Mouse (Mus musculus): Measurements from ENCODE around the gene Tsg101. TPM values are rescaled to one million over a fixed set of nuclear protein-coding genes. Genes with fewer than 3 reads are reported as not detected.
"Not testable (repeated sequence)": the region's sequence is repeated elsewhere in the genome, so short reads cannot be mapped to it uniquely, and the experiment has no call there.

Gene Tsg101
- polyA plus RNA-seq, 1 experiment from 2014 or later: 165 TPM

- no peak for ATAC-seq (ENCODE audit: low read depth)
- WGBS: 80% methylated on average over 3 of the region's 3 CpGs
These were observed 36.5 kb downstream of the Tsg101 start for GRCm38 (mm10) chr7:46883304-46883703.

GRCm38 (mm10) chr7:46881941-46882340, 37.8 kb downstream of the Tsg101 start:
- 79% methylated on average over 6 of the region's 8 CpGs for WGBS
- H3K9me3 ChIP-seq (ENCODE audit: control insufficient read depth, low read length); H3K27me3 ChIP-seq (ENCODE audit: control insufficient read depth, insufficient read depth, low read depth, low read length); H3K27ac ChIP-seq (ENCODE audit: low read length); H3K4me3 ChIP-seq (ENCODE audit: low read length); H3K4me2 ChIP-seq (ENCODE audit: low read depth, low read length); ATAC-seq (ENCODE audit: low read depth); H3K36me3 ChIP-seq (ENCODE audit: control insufficient read depth, insufficient read depth, low read length); H3K9ac ChIP-seq (ENCODE audit: low read length); H3K4me1 ChIP-seq (replicated peaks; ENCODE audit: control insufficient read depth, insufficient read depth, low read length): not testable (repeated sequence)

More at GRCm38 (mm10) chr7:46883304-46883703, 36.5 kb downstream of the Tsg101 start:
- no peak overlapping the region for H3K4me3 ChIP-seq (ENCODE audit: low read length)
- H3K9me3 ChIP-seq (ENCODE audit: control insufficient read depth, low read length): no peaks in the 10 kb centered on the region
- no peaks in the 10 kb centered on the region for H3K4me1 ChIP-seq (replicated peaks; ENCODE audit: control insufficient read depth, insufficient read depth, low read length)
- peaks cover 17% of the 10 kb centered on the region for H3K36me3 ChIP-seq (ENCODE audit: control insufficient read depth, insufficient read depth, low read length)
- no peaks in the 10 kb centered on the region for H3K27me3 ChIP-seq (ENCODE audit: control insufficient read depth, insufficient read depth, low read depth, low read length)
- no peak overlapping the region for H3K27ac ChIP-seq (ENCODE audit: low read length)
- no peak overlapping the region for H3K9ac ChIP-seq (ENCODE audit: low read length)
- no peak overlapping the region for H3K4me2 ChIP-seq (ENCODE audit: low read depth, low read length)

GRCm38 (mm10) chr7:46880992-46881391, 38.8 kb downstream of the Tsg101 start:
- ATAC-seq (ENCODE audit: low read depth): no peak
- Histone ChIP-seq H3K9me3 (ENCODE audit: control insufficient read depth, low read length) (no peaks in the 10 kb centered on the region), H3K27ac (ENCODE audit: low read length) (no peak overlapping the region), H3K36me3 (ENCODE audit: control insufficient read depth, insufficient read depth, low read length) (peaks cover 4% of the 10 kb centered on the region; the same call in 1 of the 2 replicates), H3K4me2 (ENCODE audit: low read depth, low read length) (no peak overlapping the region), H3K4me3 (ENCODE audit: low read length) (no peak overlapping the region), H3K27me3 (ENCODE audit: control insufficient read depth, insufficient read depth, low read depth, low read length) (no peaks in the 10 kb centered on the region), H3K9ac (ENCODE audit: low read length) (no peak overlapping the region), H3K4me1 (replicated peaks; ENCODE audit: control insufficient read depth, insufficient read depth, low read length) (no peaks in the 10 kb centered on the region)
- WGBS: 93% methylated on average over 2 of the region's 2 CpGs

GRCm38 (mm10) chr7:46879851-46880250, 39.9 kb downstream of the Tsg101 start:
- Histone ChIP-seq H3K36me3 (ENCODE audit: control insufficient read depth, insufficient read depth, low read length) (no peaks in the 10 kb centered on the region; the same call in 1 of the 2 replicates), H3K9ac (ENCODE audit: low read length) (no peak overlapping the region), H3K4me3 (ENCODE audit: low read length) (no peak overlapping the region), H3K4me2 (ENCODE audit: low read depth, low read length) (no peak overlapping the region), H3K9me3 (ENCODE audit: control insufficient read depth, low read length) (no peaks in the 10 kb centered on the region), H3K4me1 (replicated peaks; ENCODE audit: control insufficient read depth, insufficient read depth, low read length) (no peaks in the 10 kb centered on the region), H3K27me3 (ENCODE audit: control insufficient read depth, insufficient read depth, low read depth, low read length) (no peaks in the 10 kb centered on the region), H3K27ac (ENCODE audit: low read length) (no peak overlapping the region)
- ATAC-seq (ENCODE audit: low read depth): no peak
- 90% methylated on average over 5 of the region's 5 CpGs for WGBS

- ATAC-seq (ENCODE audit: low read depth): no peak
These were observed 42.5 kb downstream of the Tsg101 start for GRCm38 (mm10) chr7:46877255-46877654.

GRCm38 (mm10) chr7:46876841-46877240, 42.9 kb downstream of the Tsg101 start:
- H3K27ac ChIP-seq (ENCODE audit: low read length): no peak overlapping the region
- no peak overlapping the region for H3K9ac ChIP-seq (ENCODE audit: low read length)
- no peak overlapping the region for H3K4me3 ChIP-seq (ENCODE audit: low read length)
- no peaks in the 10 kb centered on the region for H3K27me3 ChIP-seq (ENCODE audit: control insufficient read depth, insufficient read depth, low read depth, low read length)
- 71% methylated on average over 4 of the region's 4 CpGs for WGBS
- H3K4me2 ChIP-seq (ENCODE audit: low read depth, low read length): no peak overlapping the region
- no peaks in the 10 kb centered on the region for H3K9me3 ChIP-seq (ENCODE audit: control insufficient read depth, low read length)
- no peaks in the 10 kb centered on the region for H3K4me1 ChIP-seq (replicated peaks; ENCODE audit: control insufficient read depth, insufficient read depth, low read length)
- no peak for ATAC-seq (ENCODE audit: low read depth)
- H3K36me3 ChIP-seq (ENCODE audit: control insufficient read depth, insufficient read depth, low read length): no peaks in the 10 kb centered on the region

More at GRCm38 (mm10) chr7:46877255-46877654, 42.5 kb downstream of the Tsg101 start:
- Histone ChIP-seq H3K4me3 (ENCODE audit: low read length) (no peak overlapping the region), H3K27ac (ENCODE audit: low read length) (no peak overlapping the region), H3K9ac (ENCODE audit: low read length) (no peak overlapping the region), H3K9me3 (ENCODE audit: control insufficient read depth, low read length) (no peaks in the 10 kb centered on the region), H3K27me3 (ENCODE audit: control insufficient read depth, insufficient read depth, low read depth, low read length) (no peaks in the 10 kb centered on the region), H3K4me2 (ENCODE audit: low read depth, low read length) (no peak overlapping the region), H3K4me1 (replicated peaks; ENCODE audit: control insufficient read depth, insufficient read depth, low read length) (no peaks in the 10 kb centered on the region), H3K36me3 (ENCODE audit: control insufficient read depth, insufficient read depth, low read length) (no peaks in the 10 kb centered on the region)
- 79% methylated on average over 6 of the region's 6 CpGs for WGBS

- no peak overlapping the region for H3K4me2 ChIP-seq (ENCODE audit: low read depth, low read length)
- H3K27me3 ChIP-seq (ENCODE audit: control insufficient read depth, insufficient read depth, low read depth, low read length): no peaks in the 10 kb centered on the region
- H3K27ac ChIP-seq (ENCODE audit: low read length): no peak overlapping the region
- H3K4me1 ChIP-seq (replicated peaks; ENCODE audit: control insufficient read depth, insufficient read depth, low read length): no peaks in the 10 kb centered on the region
- ATAC-seq (ENCODE audit: low read depth): no peak
- H3K4me3 ChIP-seq (ENCODE audit: low read length): no peak overlapping the region
- no peaks in the 10 kb centered on the region for H3K36me3 ChIP-seq (ENCODE audit: control insufficient read depth, insufficient read depth, low read length)
- no peak overlapping the region for H3K9ac ChIP-seq (ENCODE audit: low read length)
- WGBS: 69% methylated on average over 4 of the region's 4 CpGs
- H3K9me3 ChIP-seq (ENCODE audit: control insufficient read depth, low read length): no peaks in the 10 kb centered on the region
These were observed 47.8 kb downstream of the Tsg101 start for GRCm38 (mm10) chr7:46871988-46872387.

GRCm38 (mm10) chr7:46860996-46861395, 58.8 kb downstream of the Tsg101 start, which contains the start of gene Ldhc:
TSS of gene Ldhc (plus strand) at chr7:46861203.
- no peak for ATAC-seq (ENCODE audit: low read depth)
- Histone ChIP-seq H3K4me2 (ENCODE audit: low read depth, low read length) (no peak within 1 kb of the TSS), H3K27ac (ENCODE audit: low read length) (no peak within 1 kb of the TSS), H3K4me1 (replicated peaks; ENCODE audit: control insufficient read depth, insufficient read depth, low read length) (no peaks in the 10 kb centered on the region), H3K4me3 (ENCODE audit: low read length) (no peak within 1 kb of the TSS), H3K9me3 (ENCODE audit: control insufficient read depth, low read length) (0 out of 2 replicates have a peak, but pooled peaks cover 3% of the 10 kb centered on the region), H3K9ac (ENCODE audit: low read length) (no peak within 1 kb of the TSS), H3K27me3 (ENCODE audit: control insufficient read depth, insufficient read depth, low read depth, low read length) (no peaks in the 10 kb centered on the region), H3K36me3 (ENCODE audit: control insufficient read depth, insufficient read depth, low read length) (peaks cover under 1% of the 10 kb centered on the region; the same call in 1 of the 2 replicates)
- 33% methylated on average over 10 of the region's 10 CpGs for WGBS

GRCm38 (mm10) chr7:46859031-46859430, 60.7 kb downstream of the Tsg101 start:
- no peaks in the 10 kb centered on the region for H3K9me3 ChIP-seq (ENCODE audit: control insufficient read depth, low read length)
- no peak for ATAC-seq (ENCODE audit: low read depth)
- H3K36me3 ChIP-seq (ENCODE audit: control insufficient read depth, insufficient read depth, low read length): peaks cover 15% of the 10 kb centered on the region
- no peaks in the 10 kb centered on the region for H3K4me1 ChIP-seq (replicated peaks; ENCODE audit: control insufficient read depth, insufficient read depth, low read length)
- no peak overlapping the region for H3K4me2 ChIP-seq (ENCODE audit: low read depth, low read length)
- no peak overlapping the region for H3K27ac ChIP-seq (ENCODE audit: low read length)
- no peak overlapping the region for H3K9ac ChIP-seq (ENCODE audit: low read length)
- no peaks in the 10 kb centered on the region for H3K27me3 ChIP-seq (ENCODE audit: control insufficient read depth, insufficient read depth, low read depth, low read length)
- no peak overlapping the region for H3K4me3 ChIP-seq (ENCODE audit: low read length)
- WGBS: 54% methylated on average over 6 of the region's 6 CpGs

- no peak for ATAC-seq (ENCODE audit: low read depth)
- Histone ChIP-seq H3K4me1 (replicated peaks; ENCODE audit: control insufficient read depth, insufficient read depth, low read length) (no peaks in the 10 kb centered on the region), H3K4me3 (ENCODE audit: low read length) (no peak overlapping the region), H3K36me3 (ENCODE audit: control insufficient read depth, insufficient read depth, low read length) (peaks cover 28% of the 10 kb centered on the region), H3K9me3 (ENCODE audit: control insufficient read depth, low read length) (no peaks in the 10 kb centered on the region), H3K4me2 (ENCODE audit: low read depth, low read length) (no peak overlapping the region), H3K9ac (ENCODE audit: low read length) (no peak overlapping the region), H3K27me3 (ENCODE audit: control insufficient read depth, insufficient read depth, low read depth, low read length) (no peaks in the 10 kb centered on the region), H3K27ac (ENCODE audit: low read length) (no peak overlapping the region)
- WGBS: 70% methylated on average over 9 of the region's 9 CpGs
These were observed 62.3 kb downstream of the Tsg101 start for GRCm38 (mm10) chr7:46857436-46857835.
